Mouse (Mus musculus) cortical plate, adult 2 months (tissue): Measurements from ENCODE around the gene Dgki.

ENCODE experiments used
- CTCF ChIP-seq: fragments of 200-500 bp; IDR thresholded peaks from 2 replicates; pipeline ENCODE4 v1.5.1; 2011; ENCODE audit warnings: mild to moderate bottlenecking, control low read depth, low read length; ENCODE audit not compliant: insufficient read depth; ENCODE audit errors: extremely low read depth
- POLR2A ChIP-seq: fragments of 200-500 bp; IDR thresholded peaks from 2 replicates; pipeline ENCODE4 v1.6.1; 2011; ENCODE audit warnings: mild to moderate bottlenecking, low read length, control low read depth; ENCODE audit not compliant: insufficient read depth; ENCODE audit errors: extremely low read depth

GRCm38 (mm10) chr6:36937527-36937926 is 362.5 kb downstream of the Dgki start:
- TF ChIP-seq POLR2A (no peak), CTCF (no peak)
